Mouse (Mus musculus): Measurements from ENCODE around the gene Msmb.

Msmb gene

DNA sequence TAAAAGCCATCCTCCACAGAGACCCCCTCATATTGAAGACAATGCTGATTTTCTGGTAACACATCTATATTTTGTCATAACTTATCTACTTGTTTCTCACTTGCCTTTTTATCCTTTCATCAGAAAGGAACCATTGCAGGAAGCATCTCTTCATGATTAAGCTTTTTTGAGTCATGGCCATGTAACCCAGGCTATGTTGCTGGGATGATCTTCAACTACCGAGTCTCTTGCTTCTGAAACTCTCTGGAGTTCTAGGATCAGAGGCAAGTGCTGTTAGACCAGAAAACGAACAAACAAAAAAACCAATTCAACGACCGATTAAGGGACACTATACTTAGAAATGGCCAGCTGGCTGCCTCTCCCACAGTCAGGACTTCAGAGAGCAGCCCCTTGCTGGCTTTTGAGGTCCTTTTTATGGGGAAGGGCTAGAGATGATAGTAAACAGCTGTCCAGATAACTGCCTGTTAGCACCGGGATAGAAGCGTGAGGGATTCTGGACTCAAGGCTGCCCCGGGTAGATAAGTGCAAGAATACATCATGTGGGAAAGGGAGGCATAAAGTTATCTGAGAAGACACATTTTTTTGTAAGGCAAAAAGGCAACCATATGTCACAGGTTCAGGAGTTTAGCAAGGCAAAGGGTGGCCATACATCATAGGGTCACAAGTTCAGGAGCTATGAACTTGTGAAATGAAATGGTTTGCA, 4.1 kb downstream of the Msmb start:
- intact Hi-C loops (cut with DNase I): no loop called here

DNA sequence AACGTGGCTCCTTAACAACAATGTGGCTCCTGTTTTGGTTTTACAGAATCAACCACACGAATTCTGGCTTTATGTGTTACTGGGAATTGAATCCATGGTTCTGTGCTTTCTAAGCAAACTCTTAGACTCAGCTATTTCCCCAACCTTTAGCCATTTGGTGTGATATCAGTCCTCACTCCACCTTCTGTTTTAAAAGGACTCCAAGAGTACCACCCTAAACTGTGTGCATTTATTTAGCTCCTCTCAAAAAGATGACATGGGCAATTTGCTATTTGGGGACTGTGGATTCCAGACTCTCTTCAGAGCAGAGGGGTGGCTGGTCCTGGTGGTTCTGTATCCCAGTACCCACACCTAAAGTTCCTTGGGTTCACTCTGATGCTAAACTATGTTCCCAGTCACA, 4.8 kb downstream of the Msmb start:
- intact Hi-C loops (cut with DNase I): no loop called here

DNA sequence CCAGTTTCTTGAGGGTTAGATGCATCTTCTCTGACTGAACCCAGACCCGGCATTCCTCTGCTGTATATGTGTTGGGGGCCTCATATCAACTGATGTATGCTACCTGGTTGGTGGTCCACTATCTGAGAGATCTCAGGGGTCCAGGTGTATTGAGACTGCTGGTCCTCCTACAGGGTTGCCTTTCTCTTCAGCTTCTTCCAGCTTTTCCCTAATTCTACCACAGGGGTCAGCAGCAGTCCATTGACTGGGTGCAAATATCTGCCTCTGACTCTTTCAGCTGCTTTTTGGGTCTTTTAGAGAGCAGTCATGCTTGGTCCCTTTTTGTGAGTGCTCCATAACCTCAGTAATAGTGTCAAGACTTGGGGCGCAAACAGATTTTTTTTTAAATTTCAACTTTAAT, 9.0 kb downstream of the Msmb start:
- intact Hi-C loops (cut with DNase I): no loop called here

DNA sequence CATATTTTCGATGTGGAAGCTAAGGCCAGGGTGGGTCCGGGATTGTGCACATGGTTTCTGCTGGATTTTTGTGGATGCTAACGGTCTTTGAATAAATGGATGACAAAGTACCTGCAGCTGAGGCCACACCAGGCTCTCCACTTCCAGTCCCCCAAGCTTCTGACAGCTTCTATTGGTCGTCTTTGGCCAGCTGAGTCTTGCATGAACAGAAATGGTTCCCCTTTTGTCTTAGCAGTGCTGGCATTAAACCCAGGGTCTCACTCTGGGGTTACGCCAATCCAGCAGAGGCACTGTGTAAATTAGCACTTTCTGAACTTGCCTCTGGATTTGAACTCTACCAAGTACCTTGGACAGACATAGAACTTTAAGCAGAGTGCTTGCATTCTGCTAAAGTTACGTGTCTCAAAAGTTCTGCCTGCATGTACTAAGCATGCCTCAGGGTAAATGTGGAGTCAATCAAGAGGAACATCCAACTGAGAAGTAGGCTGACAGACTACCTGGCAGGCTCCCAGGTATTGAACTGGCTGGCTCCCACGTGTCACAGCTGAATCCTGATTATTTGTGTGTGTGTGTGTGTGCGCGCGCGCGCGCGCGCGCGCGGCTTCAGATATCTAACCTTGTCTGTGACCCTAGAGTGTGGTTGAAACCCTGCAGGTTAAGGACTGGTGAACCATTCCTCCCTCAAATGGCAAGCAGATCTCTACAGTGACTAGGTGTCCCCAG, 10.6 kb downstream of the Msmb start:
- intact Hi-C loops (cut with DNase I): no loop called here

DNA sequence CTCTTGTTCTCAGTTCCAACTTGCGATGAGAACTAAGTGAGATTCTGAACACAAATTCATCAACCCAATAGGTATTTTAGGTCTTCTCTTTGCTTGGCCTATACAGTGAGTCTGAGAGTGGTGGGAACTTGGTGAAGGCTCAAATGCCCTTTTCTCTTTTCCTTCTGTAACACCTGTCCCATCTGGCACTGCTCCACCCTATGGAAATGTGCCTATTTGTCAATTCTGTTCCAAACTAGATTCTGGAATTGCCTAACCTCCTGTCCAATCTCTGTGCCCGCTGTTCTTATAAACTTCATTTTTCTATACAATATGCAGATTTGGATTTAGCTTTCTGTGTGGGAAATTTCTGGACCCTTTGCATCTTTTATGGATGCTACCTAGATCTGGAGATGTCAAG, 11.3 kb downstream of the Msmb start:
- intact Hi-C loops (cut with DNase I): no loop called here

DNA sequence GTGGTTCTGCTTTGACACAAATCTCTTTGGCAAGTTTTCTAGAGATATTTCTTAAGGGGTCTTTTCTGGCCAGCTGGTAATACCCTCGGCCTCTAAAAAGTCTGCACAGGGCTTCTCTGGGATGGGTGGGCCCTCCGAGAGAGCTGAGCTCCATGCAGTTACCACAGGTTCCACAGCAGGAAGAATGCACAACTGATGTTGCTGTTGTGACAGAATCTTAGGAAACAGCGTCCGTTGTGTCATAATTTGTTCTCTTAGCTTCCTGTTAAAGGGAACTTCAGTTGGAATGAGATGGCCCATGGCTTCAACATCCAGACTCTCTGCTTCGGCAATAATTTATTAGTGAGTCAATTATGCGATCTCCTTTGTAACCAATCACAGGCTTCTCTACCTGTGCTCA, 12.9 kb downstream of the Msmb start:
- intact Hi-C loops (cut with DNase I): no loop called here

DNA sequence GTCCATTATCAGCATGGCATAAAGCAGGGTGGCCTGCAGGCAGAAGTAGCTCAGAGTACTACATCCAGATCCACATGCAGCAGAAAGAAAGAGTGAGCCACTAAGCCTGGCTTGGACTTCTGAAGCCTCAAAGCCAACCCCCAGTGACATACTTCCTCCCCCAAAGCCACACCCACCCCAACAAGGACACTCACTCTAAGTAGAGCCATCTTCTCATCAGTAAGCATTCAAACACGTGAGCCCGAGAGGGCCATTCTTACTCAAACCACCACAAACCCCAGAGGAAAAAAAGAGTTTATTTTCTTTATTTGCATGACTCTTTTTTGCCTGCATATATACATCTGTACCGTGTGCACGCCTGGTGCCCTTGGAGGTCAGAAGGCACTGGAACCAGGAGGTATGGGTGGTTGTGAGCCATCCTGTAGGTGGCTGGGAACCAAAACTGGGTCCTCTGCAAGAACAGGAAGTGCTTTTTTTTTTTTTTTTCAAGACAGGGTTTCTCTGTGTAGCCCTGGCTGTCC, 17.4 kb downstream of the Msmb start:
- intact Hi-C loops (cut with DNase I): no loop called here

DNA sequence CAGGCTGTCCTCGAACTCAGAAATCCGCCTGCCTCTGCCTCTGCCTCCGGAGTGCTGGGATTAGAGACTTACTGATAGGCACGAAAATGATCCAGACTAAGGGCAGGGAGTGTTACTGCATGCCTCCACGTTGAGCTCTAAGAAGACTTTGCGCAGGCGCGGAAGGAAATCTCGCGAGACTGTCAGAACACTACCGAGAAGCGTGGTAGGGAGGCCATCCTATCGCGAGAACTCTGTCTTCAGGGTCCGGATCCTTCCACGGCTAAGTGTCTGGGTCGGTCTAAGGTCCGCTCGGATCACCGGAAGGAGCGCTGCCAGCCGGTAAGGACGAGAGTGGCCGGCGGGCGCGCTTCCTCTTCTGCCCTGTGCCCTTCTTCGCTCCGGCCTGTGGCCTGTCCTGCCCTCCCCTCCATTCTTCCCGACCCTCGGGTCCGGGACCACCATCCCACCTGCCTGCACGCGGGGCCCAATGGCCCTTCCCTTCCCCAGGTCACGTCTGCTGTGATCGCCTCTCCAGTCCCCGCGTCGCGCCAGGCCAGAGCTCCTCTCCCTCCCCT, 17.9 kb downstream of the Msmb start, which contains the start of gene Ncoa4:
Gene Ncoa4 (plus strand): TSS at position 176 of the 557 bp plus-strand sequence.
- intact Hi-C loops (cut with DNase I): loop anchor here (5.0 kb wide), 1 partner anchor 38 kb away; no protein-coding TSS in a partner anchor

DNA sequence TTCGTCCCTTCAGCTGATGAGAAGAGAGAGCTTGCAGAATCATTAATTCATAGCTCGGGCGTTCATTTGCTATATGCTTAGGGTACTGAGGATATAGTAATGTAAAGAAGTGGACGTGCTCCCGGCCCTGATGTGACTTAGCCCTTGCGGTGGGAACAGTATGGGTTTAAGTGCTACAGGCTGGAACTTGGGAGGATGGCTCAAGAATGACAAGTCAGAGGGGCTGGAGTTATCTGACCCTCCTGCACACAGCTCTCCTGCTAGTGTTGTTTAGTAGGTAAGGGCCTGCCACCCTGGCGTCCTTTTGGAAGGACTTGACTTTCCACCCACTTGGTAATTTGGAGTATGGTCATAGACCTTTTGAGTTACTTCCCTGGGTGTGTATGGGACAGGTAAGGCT, 18.7 kb downstream of the Msmb start:
- intact Hi-C loops (cut with DNase I): loop anchor here (5.0 kb wide), 1 partner anchor 37 kb away; no protein-coding TSS in a partner anchor

DNA sequence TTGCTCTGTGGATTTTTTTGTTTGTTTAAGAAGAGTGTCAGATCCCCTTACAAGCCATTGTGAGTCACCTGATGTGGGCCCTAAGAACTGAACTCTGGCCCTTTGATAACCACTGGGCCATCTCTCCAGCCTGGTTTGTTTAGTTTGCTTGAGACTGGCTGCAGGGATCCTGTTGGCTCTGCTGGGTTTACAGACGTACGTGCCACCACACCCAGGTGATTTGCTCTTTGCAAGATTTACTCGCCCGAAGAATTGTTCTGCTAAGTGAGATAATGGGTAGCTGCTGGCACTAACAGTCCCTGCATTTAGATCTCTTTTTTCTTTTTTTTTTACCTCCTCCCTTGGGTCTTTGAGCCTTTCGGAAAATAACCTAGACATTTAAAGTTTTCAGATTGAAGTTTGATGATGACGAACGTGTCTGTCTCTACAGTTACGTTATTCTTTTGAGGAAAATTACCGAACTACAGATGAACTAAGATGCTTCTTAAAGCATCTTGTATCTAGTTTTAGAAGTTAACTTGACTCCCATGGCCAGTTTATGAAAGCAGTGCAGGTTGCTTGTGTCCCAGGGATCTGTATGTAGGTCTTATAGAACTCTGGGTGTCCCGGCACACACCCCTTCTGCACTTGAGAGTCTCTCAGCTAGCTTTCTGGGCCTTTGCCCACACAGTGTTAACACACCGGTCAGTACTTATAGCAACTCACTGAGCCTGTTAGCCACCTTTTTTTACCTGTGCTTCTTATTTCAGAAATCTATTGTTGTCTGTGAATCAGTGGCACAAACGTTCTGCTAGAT, 19.5 kb downstream of the Msmb start:
- intact Hi-C loops (cut with DNase I): loop anchor here (5.0 kb wide), 1 partner anchor 36 kb away; no protein-coding TSS in a partner anchor

DNA sequence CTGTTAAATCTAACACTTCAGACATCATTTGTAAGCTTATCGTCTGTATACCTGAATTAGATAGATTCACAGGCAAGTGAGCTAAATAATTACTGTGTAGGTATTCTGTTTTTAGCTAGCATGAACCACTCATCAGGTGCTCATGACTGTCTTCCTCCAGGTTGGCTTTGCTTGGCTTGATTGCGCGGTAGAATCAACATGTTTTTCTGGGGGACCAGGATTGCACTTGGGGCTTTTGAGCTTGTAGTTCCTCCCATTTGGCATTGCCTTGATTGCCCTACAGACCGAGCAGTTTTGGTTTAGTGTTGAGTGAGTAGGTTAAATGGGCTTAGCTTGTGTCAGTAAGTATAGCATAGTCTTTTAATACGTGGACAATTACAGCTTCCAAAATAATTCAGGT, 20.4 kb downstream of the Msmb start:
- intact Hi-C loops (cut with DNase I): loop anchor here (5.0 kb wide), 1 partner anchor 35 kb away; no protein-coding TSS in a partner anchor

DNA sequence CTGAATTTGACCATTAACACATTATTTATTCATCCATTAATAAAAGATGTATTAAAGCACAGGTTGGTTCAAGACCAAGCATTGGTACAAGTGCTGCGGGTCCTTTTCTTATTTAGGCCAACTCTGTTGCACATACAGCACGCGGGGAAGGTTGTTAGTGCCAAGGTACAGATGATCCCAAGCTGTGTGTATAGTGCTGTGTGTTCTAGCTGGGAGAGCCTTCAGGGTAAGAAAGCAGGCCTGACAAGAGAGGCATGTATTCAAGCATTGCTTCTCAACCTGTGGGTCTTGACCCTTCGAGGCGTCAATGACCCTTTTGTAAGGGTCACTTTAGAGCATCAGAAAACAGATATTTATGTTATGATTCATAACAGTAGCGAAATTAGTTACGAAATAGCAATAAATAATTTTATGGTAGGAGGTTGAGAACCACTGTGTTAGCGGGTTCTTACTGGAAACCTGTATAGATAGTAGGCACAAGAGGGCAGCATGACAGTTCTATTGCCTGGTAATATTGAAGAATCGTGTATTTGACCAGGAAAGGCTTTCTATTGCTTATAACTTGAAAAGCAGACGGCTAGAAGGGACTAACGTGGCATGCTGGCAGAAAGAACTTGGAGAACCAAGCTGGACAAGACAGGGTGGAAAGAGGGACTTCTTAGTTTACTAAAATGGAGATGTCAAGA, 21.5 kb downstream of the Msmb start:
- intact Hi-C loops (cut with DNase I): loop anchor here (5.0 kb wide), 1 partner anchor 34 kb away; no protein-coding TSS in a partner anchor

DNA sequence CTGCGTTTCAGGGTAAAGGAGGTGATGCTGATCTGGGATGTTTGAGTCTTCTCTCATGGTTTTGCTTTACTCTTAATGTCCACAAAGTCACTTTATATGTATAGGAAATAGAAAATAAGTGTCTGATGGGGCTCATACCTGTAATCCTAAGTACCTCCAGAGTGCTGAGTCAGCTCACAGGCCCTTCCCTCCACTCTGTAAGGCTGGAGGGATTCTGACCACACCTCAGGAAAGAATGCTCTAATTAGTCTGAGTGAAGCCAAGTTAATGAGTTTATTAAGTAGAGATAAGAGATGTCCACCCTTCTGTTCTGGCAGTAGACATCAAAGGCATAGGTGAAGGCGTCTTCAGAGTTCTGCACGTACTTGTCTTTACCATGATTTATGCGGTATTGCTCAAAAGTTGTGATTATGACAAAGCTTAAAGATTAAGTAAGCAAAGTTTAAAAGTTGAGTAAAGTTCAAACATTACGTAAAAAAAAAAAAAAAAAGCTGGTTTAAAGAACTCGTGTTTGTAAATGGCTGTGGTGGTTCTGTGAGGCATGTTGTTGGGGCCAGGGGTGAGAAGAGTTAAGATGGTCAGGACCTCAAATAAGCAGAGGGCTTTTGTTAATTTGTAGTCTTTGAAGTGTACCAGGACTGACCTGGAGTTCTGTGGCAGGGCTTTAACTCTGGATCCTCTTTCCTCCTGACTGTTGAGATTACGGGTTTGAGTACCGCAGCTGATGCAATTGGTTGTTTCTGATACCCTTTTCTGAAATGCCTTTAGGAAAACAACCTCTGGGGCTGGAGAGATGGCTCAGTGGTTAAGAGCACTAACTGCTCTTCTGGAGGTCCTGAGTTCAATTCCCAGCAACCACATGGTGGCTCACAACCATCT, 22.6 kb downstream of the Msmb start:
- intact Hi-C loops (cut with DNase I): loop anchor here (5.0 kb wide), 1 partner anchor 33 kb away; no protein-coding TSS in a partner anchor

DNA sequence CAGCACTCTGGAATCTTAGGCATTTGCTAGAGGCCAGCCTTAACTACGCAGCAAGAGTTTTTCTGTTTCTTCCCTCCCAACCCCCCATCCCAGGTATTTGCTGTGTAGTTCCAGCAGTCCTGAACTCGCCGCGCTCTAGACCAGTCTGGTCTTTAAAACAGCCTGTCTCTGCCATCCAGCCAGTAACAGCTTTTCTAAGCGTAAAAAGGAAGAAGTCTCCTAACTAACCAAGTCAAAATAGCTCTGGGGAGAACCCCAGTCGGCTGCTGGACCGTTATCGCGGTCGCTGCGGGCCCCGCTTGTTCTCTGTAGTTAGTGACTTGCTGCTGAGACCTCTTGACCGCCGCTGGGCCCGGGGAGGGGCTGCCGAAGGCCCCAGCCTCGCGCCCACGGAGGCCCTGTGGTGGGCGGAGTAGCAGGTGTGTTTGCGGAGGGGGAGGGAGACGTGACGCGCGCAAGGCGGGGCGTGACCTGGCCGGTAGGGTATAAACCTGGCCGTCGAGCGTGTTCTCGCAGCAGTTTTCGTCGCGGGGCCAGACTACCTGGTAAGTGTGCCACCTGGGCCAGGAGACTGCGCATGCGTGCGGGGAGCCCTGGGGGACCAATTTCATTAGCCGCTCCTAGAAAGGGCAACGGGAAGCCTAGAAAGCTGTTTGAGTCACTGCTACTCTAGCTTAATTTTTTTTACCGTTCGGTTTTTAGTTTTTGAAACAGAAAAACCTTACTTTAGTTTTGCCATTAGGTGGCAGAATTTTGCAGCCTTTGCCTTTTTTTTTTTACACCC, 23.6 kb downstream of the Msmb start:
- intact Hi-C loops (cut with DNase I): no loop called here

DNA sequence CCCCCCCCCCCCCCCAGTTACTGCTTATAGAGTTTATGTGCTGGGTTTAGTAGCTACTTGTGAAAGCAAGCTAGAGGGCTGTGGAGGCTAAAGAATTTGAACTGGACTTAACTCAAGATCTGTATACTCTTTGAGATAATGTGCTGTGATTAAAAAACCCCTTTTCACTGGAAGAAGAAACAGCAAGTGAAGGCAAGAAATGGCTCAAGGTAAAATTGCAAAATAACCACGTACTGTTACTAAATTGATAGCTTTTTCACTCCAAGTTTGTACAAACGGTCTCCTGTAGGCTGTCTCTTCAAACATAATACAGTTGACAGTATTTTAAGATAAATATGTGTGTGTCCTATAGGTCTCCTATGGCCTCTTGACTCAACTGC, 24.2 kb downstream of the Msmb start:
- intact Hi-C loops (cut with DNase I): no loop called here

DNA sequence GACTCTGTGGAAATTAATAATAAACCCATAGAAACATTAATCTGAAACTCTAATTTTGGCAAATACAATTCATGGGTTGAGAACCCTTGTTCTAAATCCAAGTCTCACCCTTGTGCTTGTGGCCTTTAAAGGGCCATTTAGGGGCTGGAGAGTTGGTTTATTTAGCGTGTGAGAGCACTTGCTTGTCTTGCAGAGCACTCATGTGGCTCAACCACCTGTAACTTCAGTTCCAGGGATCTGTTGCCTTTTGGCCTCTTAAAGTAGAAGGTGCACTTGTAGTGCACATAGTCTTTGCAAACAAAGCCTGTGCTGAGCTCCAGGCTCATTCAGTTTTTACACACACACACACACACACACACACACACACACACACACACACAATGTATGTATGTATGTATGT, 25.0 kb downstream of the Msmb start:
- intact Hi-C loops (cut with DNase I): no loop called here

DNA sequence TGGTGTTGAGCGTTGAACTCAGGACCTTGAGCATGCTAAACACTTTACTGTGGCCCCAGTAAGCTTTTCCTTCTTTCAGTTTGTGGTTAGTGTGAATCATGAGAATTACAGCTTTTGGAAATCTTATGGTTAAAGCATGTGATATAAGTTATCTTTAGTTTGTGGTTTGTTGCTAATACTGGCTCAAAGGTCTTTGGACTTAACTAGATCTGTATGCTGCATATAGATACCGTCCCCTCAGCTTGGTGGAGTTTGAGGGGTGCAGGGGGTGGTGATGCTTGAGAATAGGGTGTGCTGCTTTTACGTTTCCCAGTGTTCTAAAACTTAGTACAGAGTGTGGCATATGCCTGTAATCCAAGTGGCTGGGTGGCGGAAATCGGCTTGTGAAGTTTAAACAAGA, 25.5 kb downstream of the Msmb start:
- intact Hi-C loops (cut with DNase I): no loop called here

DNA sequence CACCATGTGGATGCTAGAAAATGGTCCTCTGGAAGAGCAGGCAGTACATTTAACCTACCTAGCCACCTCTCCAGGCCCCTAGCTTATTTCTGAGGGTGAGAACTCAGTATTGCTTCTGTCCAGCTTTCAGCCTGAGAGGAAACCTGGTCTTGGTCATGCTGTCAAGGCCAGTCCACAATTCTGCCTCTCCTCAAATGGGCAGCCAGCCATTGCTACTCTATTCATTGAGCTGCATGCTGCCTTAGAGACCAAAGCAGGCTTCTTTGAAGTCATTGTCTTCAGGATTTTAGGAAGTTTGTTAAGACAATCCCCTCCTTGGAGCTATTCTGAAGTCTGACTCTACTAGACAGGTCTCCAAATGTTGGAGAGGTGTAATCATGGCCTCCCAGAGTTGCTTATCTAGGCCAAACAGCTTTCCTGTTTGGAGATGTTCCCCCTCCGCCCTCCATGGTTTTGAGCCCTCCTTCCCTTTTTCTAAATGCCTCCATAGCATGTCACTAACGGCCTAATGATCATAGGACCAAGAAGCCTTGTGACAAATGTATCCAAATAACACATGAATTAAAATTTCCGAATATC, 26.9 kb downstream of the Msmb start:
- intact Hi-C loops (cut with DNase I): no loop called here
